Mouse (Mus musculus): ENCODE data around the gene Slit2. TPM values are rescaled to one million over a fixed set of nuclear protein-coding genes. Genes with fewer than 3 reads are reported as not detected.
A peak's percentile ranks its signal among the peaks of the same experiment; 100 is the strongest.

Slit2 gene
- polyA plus RNA-seq (2021; fragmentation: Nextera tagmentation) = 6.1 and 7.7 TPM in 2 replicates
- long read RNA-seq, experiment 1, partial matches to known transcripts = 7 of 10 reads
- long read RNA-seq, experiment 1, other reads (novel, unspliced or antisense) = 1 of 10 reads
- long read RNA-seq, experiment 2, partial matches to known transcripts = 10 of 18 reads
- long read RNA-seq, experiment 2, other reads (novel, unspliced or antisense) = 4 of 18 reads

DNA sequence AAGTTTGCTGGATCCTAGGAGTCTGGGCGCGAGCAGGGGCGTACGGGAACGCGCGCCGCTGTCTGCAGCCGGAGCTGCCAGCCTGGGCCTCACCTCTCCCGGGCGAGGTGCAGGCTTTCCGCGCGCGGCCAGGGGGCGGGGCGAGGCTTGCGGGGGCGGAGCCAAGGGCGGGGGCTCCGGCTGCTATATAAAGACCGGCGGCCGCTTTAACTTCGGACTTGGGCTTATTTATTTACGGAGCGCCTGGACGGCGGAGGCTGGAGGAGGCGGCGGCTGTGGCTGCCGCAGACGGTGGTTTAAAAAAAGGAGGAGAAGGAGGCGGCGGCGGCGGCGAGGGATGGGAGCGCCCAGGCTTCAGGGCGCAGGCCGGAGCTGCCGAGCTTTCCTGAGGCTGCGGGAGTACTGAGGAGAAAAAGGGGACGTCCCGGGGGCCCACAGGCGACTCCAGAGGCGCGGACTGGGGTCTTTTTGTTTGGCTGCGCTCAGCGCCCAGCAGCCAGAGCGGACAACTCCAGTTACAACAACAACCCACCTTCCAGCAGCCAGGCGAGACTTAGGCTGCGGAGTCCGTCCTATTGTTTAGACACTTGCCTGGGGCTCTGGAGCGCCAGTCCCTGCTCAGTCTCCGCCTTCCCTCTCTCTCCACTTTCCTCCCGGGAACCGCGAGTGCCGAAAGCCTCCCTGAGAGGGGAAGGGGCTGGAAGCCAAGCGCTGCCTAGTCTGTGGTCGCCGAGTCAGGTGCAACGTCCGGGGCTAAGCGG, at the start of gene Slit2:
TSS of gene Slit2 (plus strand) at position 198 of the 761 bp plus-strand sequence.

DNA sequence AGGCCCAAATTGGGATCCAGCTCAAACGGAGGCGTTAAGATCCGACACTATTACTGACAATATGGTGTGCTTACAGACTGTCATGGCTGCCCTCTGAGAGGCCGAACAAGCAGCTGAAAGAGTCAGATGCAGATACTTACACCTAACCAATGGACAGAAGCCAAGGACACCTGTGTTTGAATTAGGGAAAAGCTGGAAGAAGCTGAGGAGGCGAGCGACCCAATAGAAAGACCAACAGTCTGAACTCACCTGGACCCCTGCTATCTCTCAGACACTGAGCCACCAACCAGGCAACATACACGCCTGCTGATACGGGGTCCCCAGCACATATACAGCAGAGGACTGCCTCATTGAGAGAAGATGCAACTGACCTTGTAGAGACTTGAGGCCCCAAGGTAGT, 344.7 kb downstream of the Slit2 start, which contains the start of gene 5730480H06Rik:
TSS of gene 5730480H06Rik (plus strand) at position 301 of the 400 bp plus-strand sequence.

Small RNA genes within 50 kb of the gene (microRNA-seq; reads per million reads assigned to microRNA genes)
- gene Mir218-1 = 73.0 reads per million, percentile 55 among the genes with 10 or more reads in this experiment

Measured in layer of hippocampus, adult 6 months (tissue).